Mouse (Mus musculus) heart, embryonic 15.5 days (tissue): ENCODE measurements at regions not wholly inside any gene's neighbourhood (a gene's known extent, or its start where the extent isn't known, plus 50 kb on each side); places are given as distances from the start of the nearest gene placed in this dataset.

ENCODE experiments used
- ATAC-seq: fragments of 200-750 bp; cut with Nextera tagmentation; replicated peaks from 2 replicates; pipeline ENCODE4 v1.8.0; 2017; ENCODE audit warnings: low read depth, moderate TSS enrichment; ENCODE audit not compliant: insufficient number of reproducible peaks, insufficient read depth, low FRiP score
- H3K27ac ChIP-seq: fragments of 300-500 bp; sonication (generic); 2 replicates; pipeline ENCODE4 v1.5.1; 2015; ENCODE audit warnings: mild to moderate bottlenecking, inconsistent platforms
- H3K27me3 ChIP-seq: fragments of 300-500 bp; sonication (generic); 2 replicates; pipeline ENCODE4 v1.6.1; 2015; ENCODE audit warnings: inconsistent platforms
- H3K36me3 ChIP-seq: fragments of 300-500 bp; sonication (generic); 2 replicates; pipeline ENCODE4 v1.6.1; 2015; ENCODE audit warnings: mild to moderate bottlenecking, inconsistent platforms
- H3K4me1 ChIP-seq: fragments of 300-500 bp; sonication (generic); replicated peaks from 2 replicates; pipeline ENCODE4 v1.6.1; 2015; ENCODE audit warnings: inconsistent platforms
- H3K4me2 ChIP-seq: fragments of 300-500 bp; sonication (generic); 2 replicates; pipeline ENCODE4 v1.6.1; 2015; ENCODE audit warnings: inconsistent platforms, mild to moderate bottlenecking, moderate library complexity
- H3K4me3 ChIP-seq: fragments of 300-500 bp; sonication (generic); 2 replicates; pipeline ENCODE4 v1.5.1; 2015; ENCODE audit warnings: mild to moderate bottlenecking, inconsistent platforms
- H3K9ac ChIP-seq: fragments of 300-500 bp; sonication (generic); 2 replicates; pipeline ENCODE4 v1.6.1; 2015; ENCODE audit warnings: mild to moderate bottlenecking, inconsistent platforms
- H3K9me3 ChIP-seq: fragments of 300-500 bp; sonication (generic); replicated peaks from 2 replicates; pipeline ENCODE4 v1.6.1; 2016; ENCODE audit warnings: inconsistent platforms
- WGBS: fragments of 180-500 bp; shearing (Covaris S2); methylation state at CpG from one replicate; pipeline ENCODE4 v1.1.7; 2015; ENCODE audit warnings: mixed read lengths; 5-methylcytosine and 5-hydroxymethylcytosine counted together

DNA sequence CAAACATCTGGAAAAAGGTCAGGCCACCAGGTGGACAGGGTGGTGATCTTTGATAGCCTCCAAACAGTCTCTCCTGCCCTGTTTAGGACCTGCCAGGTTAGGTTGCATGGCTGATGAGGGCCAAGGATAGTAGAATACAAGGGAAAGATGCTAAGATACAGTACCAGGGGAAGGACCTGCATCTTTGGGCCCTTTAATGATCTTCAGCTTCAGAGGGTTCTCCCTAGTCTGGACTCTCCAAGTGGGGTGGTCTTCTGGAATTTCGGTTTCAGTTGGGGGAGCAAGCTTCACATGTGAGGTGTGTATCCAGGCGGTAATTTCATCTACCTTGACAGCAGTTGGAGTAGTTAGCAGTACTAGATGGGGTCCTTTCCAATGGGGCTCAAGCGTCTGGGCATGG is 316.6 kb upstream of the Meis1 start:
- Histone ChIP-seq H3K4me2 (no peak overlapping the region), H3K9ac (no peak overlapping the region), H3K4me3 (no peak overlapping the region), H3K36me3 (no peaks in the 10 kb centered on the region), H3K27me3 (no peaks in the 10 kb centered on the region), H3K27ac (no peak overlapping the region), H3K9me3 (no peaks in the 10 kb centered on the region), H3K4me1 (no peaks in the 10 kb centered on the region)
- ATAC-seq: no peak
- 78% methylated on average over 3 of the region's 3 CpGs for WGBS

- ATAC-seq: no peak
- Histone ChIP-seq H3K9me3 (no peaks in the 10 kb centered on the region), H3K4me1 (no peaks in the 10 kb centered on the region), H3K27me3 (no peaks in the 10 kb centered on the region), H3K4me2 (no peak overlapping the region), H3K4me3 (no peak overlapping the region), H3K27ac (no peak overlapping the region), H3K36me3 (no peaks in the 10 kb centered on the region), H3K9ac (no peak overlapping the region)
- 84% methylated on average over 7 of the region's 7 CpGs for WGBS
These were observed 321.0 kb upstream of the Meis1 start for GRCm38 (mm10) chr11:19339721-19340317.

GRCm38 (mm10) chr11:19340889-19341288 is 322.1 kb upstream of the Meis1 start:
- H3K4me1 ChIP-seq: no peaks in the 10 kb centered on the region
- H3K27ac ChIP-seq: no peak overlapping the region
- H3K36me3 ChIP-seq: no peaks in the 10 kb centered on the region
- H3K4me3 ChIP-seq: no peak overlapping the region
- H3K9ac ChIP-seq: no peak overlapping the region
- no peaks in the 10 kb centered on the region for H3K27me3 ChIP-seq
- no peak for ATAC-seq
- no peak overlapping the region for H3K4me2 ChIP-seq
- H3K9me3 ChIP-seq: no peaks in the 10 kb centered on the region
- 90% methylated on average over 5 of the region's 5 CpGs for WGBS

DNA sequence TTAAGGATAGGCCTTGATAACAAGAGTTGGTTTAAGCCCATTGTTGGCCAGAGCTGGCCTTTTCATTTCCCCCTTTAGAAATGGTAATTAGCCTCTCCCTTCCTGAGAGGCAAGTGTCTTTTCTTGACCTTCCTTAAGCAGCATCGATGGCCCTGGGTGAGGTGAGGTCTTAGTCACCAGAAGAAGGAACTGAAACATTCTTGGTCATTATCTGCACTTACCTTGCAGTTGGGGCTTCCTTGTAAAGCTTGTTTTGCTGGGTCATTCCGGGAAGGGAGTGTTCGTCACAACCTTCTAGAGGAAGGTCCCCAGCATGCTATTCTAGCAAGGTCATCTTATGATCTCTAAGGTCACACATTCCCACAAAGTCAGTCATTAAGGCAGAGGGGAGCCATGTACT is 322.6 kb upstream of the Meis1 start:
- H3K27me3 ChIP-seq: no peaks in the 10 kb centered on the region
- H3K4me3 ChIP-seq: no peak overlapping the region
- no peaks in the 10 kb centered on the region for H3K36me3 ChIP-seq
- no peaks in the 10 kb centered on the region for H3K4me1 ChIP-seq
- no peaks in the 10 kb centered on the region for H3K9me3 ChIP-seq
- H3K9ac ChIP-seq: no peak overlapping the region
- no peak overlapping the region for H3K4me2 ChIP-seq
- ATAC-seq: no peak
- no peak overlapping the region for H3K27ac ChIP-seq
- WGBS: 54% methylated on average over 3 of the region's 3 CpGs

GRCm38 (mm10) chr11:19342803-19343202 is 324.0 kb upstream of the Meis1 start:
- Histone ChIP-seq H3K4me2 (no peak overlapping the region), H3K9ac (no peak overlapping the region), H3K36me3 (no peaks in the 10 kb centered on the region), H3K4me1 (no peaks in the 10 kb centered on the region), H3K27ac (no peak overlapping the region), H3K27me3 (no peaks in the 10 kb centered on the region), H3K4me3 (no peak overlapping the region), H3K9me3 (no peaks in the 10 kb centered on the region)
- 75% methylated on average over 4 of the region's 4 CpGs for WGBS
- no peak for ATAC-seq

DNA sequence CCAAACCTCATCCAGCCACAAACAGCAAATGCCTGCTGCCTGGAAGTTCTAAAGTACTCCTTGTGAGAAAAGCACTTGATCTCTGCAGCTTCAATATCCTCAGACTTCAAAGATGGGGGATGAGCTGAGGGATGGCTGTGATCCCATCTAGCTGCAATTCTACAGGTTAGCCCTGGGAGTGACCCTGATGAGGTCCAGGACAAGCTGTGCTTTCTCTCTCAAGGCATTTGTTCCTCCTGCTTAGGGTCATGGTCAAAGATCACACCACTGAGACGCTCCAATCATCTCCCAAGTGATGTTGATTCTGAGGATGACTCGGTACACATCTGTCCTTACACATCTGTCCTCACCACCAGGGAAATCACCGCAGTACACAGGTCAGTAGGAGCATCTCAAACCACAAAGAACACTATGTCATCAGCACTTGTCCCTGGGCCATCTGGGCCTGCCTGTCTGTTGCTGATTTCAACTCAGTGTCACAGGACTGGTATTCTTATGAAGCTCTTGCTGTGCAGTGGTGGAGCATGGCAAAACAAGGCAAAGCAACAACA is 327.6 kb upstream of the Meis1 start:
- H3K4me1 ChIP-seq: no peaks in the 10 kb centered on the region
- H3K27ac ChIP-seq: no peak overlapping the region
- H3K4me3 ChIP-seq: no peak overlapping the region
- H3K9ac ChIP-seq: no peak overlapping the region
- H3K4me2 ChIP-seq: no peak overlapping the region
- ATAC-seq: no peak
- no peaks in the 10 kb centered on the region for H3K36me3 ChIP-seq
- WGBS: 79% methylated on average over 3 of the region's 3 CpGs
- H3K9me3 ChIP-seq: no peaks in the 10 kb centered on the region
- no peaks in the 10 kb centered on the region for H3K27me3 ChIP-seq

- Histone ChIP-seq H3K4me2 (no peak overlapping the region), H3K4me3 (no peak overlapping the region), H3K36me3 (no peaks in the 10 kb centered on the region), H3K4me1 (no peaks in the 10 kb centered on the region), H3K27me3 (no peaks in the 10 kb centered on the region), H3K9me3 (no peaks in the 10 kb centered on the region), H3K27ac (no peak overlapping the region), H3K9ac (no peak overlapping the region)
- ATAC-seq: no peak
- 62% methylated on average over 13 of the region's 13 CpGs for WGBS
These were observed 331.8 kb upstream of the Meis1 start for GRCm38 (mm10) chr11:19350331-19351242.

DNA sequence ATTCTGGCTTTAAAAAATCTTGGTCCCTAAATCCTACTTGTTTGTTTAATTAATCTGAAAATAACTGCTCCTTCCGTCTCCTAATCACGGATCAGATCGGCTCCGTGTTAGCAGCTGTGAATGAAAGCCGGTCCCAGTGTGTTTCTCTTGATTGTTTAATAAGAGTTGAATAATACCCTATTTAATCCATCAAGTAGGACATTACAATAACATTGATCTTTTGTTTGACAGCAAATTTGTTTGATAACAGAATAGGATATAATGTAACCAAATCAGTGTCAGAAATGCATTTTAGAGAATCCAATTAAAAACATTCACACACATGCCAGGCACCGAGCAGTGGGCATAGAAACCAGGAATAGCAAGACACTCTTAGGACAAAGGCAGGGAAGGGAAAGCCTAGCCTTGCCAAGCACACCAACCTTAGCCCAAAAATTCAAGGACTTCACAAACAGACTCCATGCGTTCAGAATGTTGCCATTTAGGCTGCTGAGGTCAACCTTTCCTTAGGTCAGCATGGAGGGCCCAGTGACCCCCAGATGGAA is 332.5 kb upstream of the Meis1 start:
- no peak overlapping the region for H3K4me2 ChIP-seq
- no peak overlapping the region for H3K9ac ChIP-seq
- H3K4me1 ChIP-seq: no peaks in the 10 kb centered on the region
- no peak overlapping the region for H3K4me3 ChIP-seq
- no peaks in the 10 kb centered on the region for H3K36me3 ChIP-seq
- no peak overlapping the region for H3K27ac ChIP-seq
- ATAC-seq: no peak
- no peaks in the 10 kb centered on the region for H3K27me3 ChIP-seq
- WGBS: 75% methylated on average over 7 of the region's 7 CpGs
- no peaks in the 10 kb centered on the region for H3K9me3 ChIP-seq

DNA sequence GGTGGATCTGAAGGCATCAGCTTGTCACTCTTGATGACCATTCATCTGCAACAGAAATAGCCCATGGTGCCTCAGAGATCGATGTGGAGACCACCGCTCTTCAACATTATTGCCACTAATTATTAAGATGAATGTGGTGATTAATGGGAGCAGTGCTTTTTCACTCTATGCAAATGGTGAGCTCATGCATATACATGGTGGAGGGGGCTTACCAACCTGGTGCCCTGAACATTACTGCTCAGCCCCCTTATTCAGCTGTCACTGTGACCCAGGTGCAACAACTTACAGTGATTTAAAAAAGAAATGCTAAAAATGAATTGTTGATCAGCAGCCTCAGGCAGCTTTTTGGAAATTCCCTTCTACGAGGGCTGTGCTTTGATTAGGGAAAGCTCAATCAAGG is 334.9 kb upstream of the Meis1 start:
- Histone ChIP-seq H3K9me3 (no peaks in the 10 kb centered on the region), H3K4me3 (no peak overlapping the region), H3K4me2 (no peak overlapping the region), H3K36me3 (no peaks in the 10 kb centered on the region), H3K27me3 (no peaks in the 10 kb centered on the region), H3K9ac (no peak overlapping the region), H3K27ac (no peak overlapping the region), H3K4me1 (no peaks in the 10 kb centered on the region)
- ATAC-seq: no peak
- 84% methylated on average over 3 of the region's 3 CpGs for WGBS

DNA sequence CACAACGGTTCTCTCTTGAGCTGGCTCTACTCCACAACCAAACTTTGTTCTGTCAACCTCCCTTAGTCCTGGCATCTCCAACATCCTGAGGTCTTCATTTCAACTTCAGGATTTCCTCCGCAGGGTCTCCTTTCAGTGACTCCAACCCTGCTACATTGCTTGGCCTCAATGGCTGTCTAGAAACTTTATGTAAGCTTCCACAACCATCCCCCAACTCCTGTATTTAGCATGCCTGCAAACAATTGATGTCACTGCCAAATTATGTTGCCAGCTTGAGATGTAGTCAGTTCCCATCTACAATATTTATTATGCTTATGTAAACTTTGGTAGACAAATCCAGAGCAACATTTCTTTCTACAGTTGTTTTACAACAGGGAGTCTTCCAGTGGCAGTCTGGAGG is 336.4 kb upstream of the Meis1 start:
- no peak for ATAC-seq
- WGBS: 81% methylated on average over 2 of the region's 2 CpGs
- H3K27me3 ChIP-seq: no peaks in the 10 kb centered on the region
- H3K4me2 ChIP-seq: no peak overlapping the region
- no peak overlapping the region for H3K27ac ChIP-seq
- H3K4me3 ChIP-seq: no peak overlapping the region
- H3K9me3 ChIP-seq: no peaks in the 10 kb centered on the region
- no peaks in the 10 kb centered on the region for H3K36me3 ChIP-seq
- H3K9ac ChIP-seq: no peak overlapping the region
- H3K4me1 ChIP-seq: no peaks in the 10 kb centered on the region

- Histone ChIP-seq H3K4me2 (no peak overlapping the region), H3K36me3 (no peaks in the 10 kb centered on the region), H3K9ac (no peak overlapping the region), H3K4me3 (no peak overlapping the region), H3K4me1 (no peaks in the 10 kb centered on the region), H3K9me3 (no peaks in the 10 kb centered on the region), H3K27me3 (no peaks in the 10 kb centered on the region), H3K27ac (no peak overlapping the region)
- WGBS: 55% methylated on average over 2 of the region's 2 CpGs
- no peak for ATAC-seq
These were observed 337.4 kb upstream of the Meis1 start for GRCm38 (mm10) chr11:19356151-19356550.
